Mouse (Mus musculus) hindbrain, embryonic 13.5 days (tissue): ENCODE results near the gene Fam107b. TPM values are rescaled to one million over a fixed set of nuclear protein-coding genes. Genes with fewer than 3 reads are reported as not detected.
A peak's percentile ranks its signal among the peaks of the same experiment; 100 is the strongest.

Experiments used
- ATAC-seq: fragments of 200-750 bp; cut with Nextera tagmentation; 2 replicates; pipeline ENCODE4 v1.8.0; 2017; ENCODE audit warnings: moderate TSS enrichment; ENCODE audit not compliant: low FRiP score
- H3K27ac ChIP-seq: fragments of 300-500 bp; sonication (generic); 2 replicates; pipeline ENCODE4 v1.5.1; 2015; ENCODE audit warnings: inconsistent platforms, mild to moderate bottlenecking, moderate library complexity
- H3K27me3 ChIP-seq: fragments of 300-500 bp; sonication (generic); 2 replicates; pipeline ENCODE4 v1.6.1; 2015; ENCODE audit warnings: mild to moderate bottlenecking, inconsistent platforms
- H3K36me3 ChIP-seq: fragments of 300-500 bp; sonication (generic); 2 replicates; pipeline ENCODE4 v1.6.1; 2015; ENCODE audit warnings: mild to moderate bottlenecking, inconsistent platforms
- H3K4me1 ChIP-seq: fragments of 300-500 bp; sonication (generic); replicated peaks from 2 replicates; pipeline ENCODE4 v1.6.1; 2015; ENCODE audit warnings: inconsistent platforms
- H3K4me2 ChIP-seq: fragments of 300-500 bp; sonication (generic); 2 replicates; pipeline ENCODE4 v1.6.1; 2015; ENCODE audit warnings: inconsistent platforms, mild to moderate bottlenecking, moderate library complexity
- H3K4me3 ChIP-seq: fragments of 300-500 bp; sonication (generic); 2 replicates; pipeline ENCODE4 v1.5.1; 2015; ENCODE audit warnings: mild to moderate bottlenecking, inconsistent platforms
- H3K9ac ChIP-seq: fragments of 300-500 bp; sonication (generic); 2 replicates; pipeline ENCODE4 v1.6.1; 2015; ENCODE audit warnings: mild to moderate bottlenecking, inconsistent platforms
- H3K9me3 ChIP-seq: fragments of 300-500 bp; sonication (generic); 2 replicates; pipeline ENCODE4 v1.6.1; 2016; ENCODE audit warnings: inconsistent platforms
- WGBS: fragments of 180-500 bp; shearing (Covaris S2); methylation state at CpG from one replicate; pipeline ENCODE4 v1.1.7; 2015; 5-methylcytosine and 5-hydroxymethylcytosine counted together
- polyA plus RNA-seq: library from polyadenylated mRNA; unstranded; fragments of >200 nt; fragmentation: Nextera tagmentation; extraction: Ambion mirVana; gene quantifications from 2 replicates; pipeline ENCODE4 v1.2.1, GENCODE M21; 2015

The Fam107b gene
- polyA plus RNA-seq, 1 experiment from 2014 or later = 37.5 TPM

- peak overlapping the region; percentile 40 for H3K27ac ChIP-seq
- 76% methylated on average over 3 of the region's 3 CpGs for WGBS
- no peaks in the 10 kb centered on the region for H3K27me3 ChIP-seq
Observed at GRCm38 (mm10) chr2:3740256-3740655, 170.0 kb downstream of the Fam107b start.

GRCm38 (mm10) chr2:3740670-3741069, 170.4 kb downstream of the Fam107b start:
- H3K4me3 ChIP-seq = no peak overlapping the region
- no peaks in the 10 kb centered on the region for H3K36me3 ChIP-seq
- 84% methylated on average over 4 of the region's 4 CpGs for WGBS
- no peak overlapping the region for H3K4me2 ChIP-seq
- peaks cover 60% of the 10 kb centered on the region for H3K4me1 ChIP-seq
- H3K27ac ChIP-seq = peak overlapping the region; percentile 40; the same call in 1 of the 2 replicates
- H3K9me3 ChIP-seq = no peaks in the 10 kb centered on the region
- H3K9ac ChIP-seq = no peak overlapping the region
- no peak for ATAC-seq
- H3K27me3 ChIP-seq = no peaks in the 10 kb centered on the region

More at GRCm38 (mm10) chr2:3740256-3740655, 170.0 kb downstream of the Fam107b start:
- H3K36me3 ChIP-seq = no peaks in the 10 kb centered on the region
- H3K4me3 ChIP-seq = no peak overlapping the region
- no peaks in the 10 kb centered on the region for H3K9me3 ChIP-seq
- ATAC-seq = no peak
- H3K4me2 ChIP-seq = no peak overlapping the region
- H3K9ac ChIP-seq = no peak overlapping the region
- peaks cover 60% of the 10 kb centered on the region for H3K4me1 ChIP-seq

DNA sequence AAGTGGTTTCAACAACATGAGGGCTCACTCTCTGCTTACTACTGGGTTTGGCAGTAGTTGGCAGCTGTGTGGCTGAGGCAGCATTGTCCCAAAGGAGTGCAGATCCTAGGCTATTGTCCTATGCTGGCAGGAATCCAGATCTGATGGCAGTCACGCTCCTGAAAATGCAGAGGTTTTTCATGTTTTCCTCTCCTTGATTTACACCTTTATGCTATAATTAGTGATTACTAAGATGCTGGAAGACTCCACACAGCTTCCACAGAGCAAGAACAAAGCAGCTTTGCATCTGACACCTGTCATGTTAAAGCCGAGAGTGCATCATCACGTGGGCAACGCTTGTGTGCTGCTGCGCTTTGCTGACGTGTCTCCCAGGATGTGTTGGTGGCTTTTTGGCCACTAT, 172.2 kb downstream of the Fam107b start:
- Histone ChIP-seq H3K4me2 (no peak overlapping the region), H3K27ac (peak overlapping the region; percentile 70), H3K4me3 (no peak overlapping the region), H3K9me3 (no peaks in the 10 kb centered on the region), H3K27me3 (no peaks in the 10 kb centered on the region), H3K36me3 (no peaks in the 10 kb centered on the region), H3K4me1 (peaks cover 58% of the 10 kb centered on the region), H3K9ac (no peak overlapping the region)
- ATAC-seq = no peak
- WGBS = 63% methylated on average over 6 of the region's 6 CpGs

GRCm38 (mm10) chr2:3745041-3745440, 174.8 kb downstream of the Fam107b start:
- peaks cover 45% of the 10 kb centered on the region for H3K4me1 ChIP-seq
- H3K27me3 ChIP-seq = no peaks in the 10 kb centered on the region
- H3K27ac ChIP-seq = no peak overlapping the region
- no peak overlapping the region for H3K4me3 ChIP-seq
- no peak overlapping the region for H3K9ac ChIP-seq
- H3K4me2 ChIP-seq = no peak overlapping the region
- no peaks in the 10 kb centered on the region for H3K36me3 ChIP-seq
- WGBS = 89% methylated on average over 3 of the region's 3 CpGs
- no peak for ATAC-seq
- H3K9me3 ChIP-seq = no peaks in the 10 kb centered on the region

- Histone ChIP-seq H3K36me3 (no peaks in the 10 kb centered on the region), H3K4me3 (no peak overlapping the region), H3K4me1 (peaks cover 38% of the 10 kb centered on the region), H3K9me3 (no peaks in the 10 kb centered on the region), H3K4me2 (no peak overlapping the region), H3K27ac (peak overlapping the region; percentile 10; the same call in 1 of the 2 replicates), H3K27me3 (no peaks in the 10 kb centered on the region), H3K9ac (no peak overlapping the region)
- ATAC-seq = no peak
- 92% methylated on average over 13 of the region's 13 CpGs for WGBS
Observed at GRCm38 (mm10) chr2:3745910-3746606, 175.8 kb downstream of the Fam107b start.

- Histone ChIP-seq H3K4me3 (no peak overlapping the region), H3K27ac (no peak overlapping the region), H3K36me3 (no peaks in the 10 kb centered on the region), H3K27me3 (no peaks in the 10 kb centered on the region), H3K4me1 (peaks cover 39% of the 10 kb centered on the region), H3K9me3 (no peaks in the 10 kb centered on the region), H3K4me2 (no peak overlapping the region), H3K9ac (no peak overlapping the region)
- 77% methylated on average over 12 of the region's 12 CpGs for WGBS
- ATAC-seq = no peak
Observed at GRCm38 (mm10) chr2:3748714-3749503, 178.6 kb downstream of the Fam107b start.

DNA sequence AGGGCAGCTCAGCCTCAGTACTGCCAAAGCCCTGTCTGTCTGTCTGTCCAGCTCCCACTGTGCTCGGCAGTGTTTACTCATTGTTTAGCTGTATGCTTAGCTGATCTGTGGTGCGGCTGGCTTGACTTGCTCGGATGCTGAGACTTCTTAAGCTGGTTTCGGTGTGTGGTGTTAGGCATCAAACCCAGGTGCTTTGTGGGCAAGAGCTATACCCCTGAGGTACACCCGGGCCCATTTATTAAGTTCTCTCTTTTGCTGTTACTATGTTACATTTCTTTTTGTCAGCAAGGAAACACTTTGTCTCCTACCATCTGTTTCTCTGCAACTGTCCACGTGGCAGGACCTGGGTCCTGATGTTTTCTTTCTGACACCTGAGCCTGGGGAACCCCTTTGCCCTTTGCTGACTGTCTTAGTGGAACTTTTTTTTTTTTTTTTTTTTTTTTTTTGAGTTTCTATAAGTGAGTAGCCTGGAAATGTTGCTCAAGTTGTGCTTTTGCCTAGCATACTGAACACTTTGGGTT, 179.3 kb downstream of the Fam107b start:
- Histone ChIP-seq H3K4me1 (peaks cover 40% of the 10 kb centered on the region), H3K9ac (no peak overlapping the region), H3K27me3 (no peaks in the 10 kb centered on the region), H3K9me3 (no peaks in the 10 kb centered on the region), H3K36me3 (no peaks in the 10 kb centered on the region), H3K27ac (no peak overlapping the region), H3K4me2 (no peak overlapping the region), H3K4me3 (no peak overlapping the region)
- 74% methylated on average over 6 of the region's 6 CpGs for WGBS
- no peak for ATAC-seq

- H3K27me3 ChIP-seq = no peaks in the 10 kb centered on the region
- H3K36me3 ChIP-seq = no peaks in the 10 kb centered on the region
- no peak overlapping the region for H3K27ac ChIP-seq
- peaks cover 46% of the 10 kb centered on the region for H3K4me1 ChIP-seq
- 88% methylated on average over 9 of the region's 9 CpGs for WGBS
- no peak overlapping the region for H3K4me3 ChIP-seq
- H3K9ac ChIP-seq = no peak overlapping the region
- no peaks in the 10 kb centered on the region for H3K9me3 ChIP-seq
- H3K4me2 ChIP-seq = no peak overlapping the region
- no peak for ATAC-seq
Observed at GRCm38 (mm10) chr2:3750126-3750525, 179.8 kb downstream of the Fam107b start.

DNA sequence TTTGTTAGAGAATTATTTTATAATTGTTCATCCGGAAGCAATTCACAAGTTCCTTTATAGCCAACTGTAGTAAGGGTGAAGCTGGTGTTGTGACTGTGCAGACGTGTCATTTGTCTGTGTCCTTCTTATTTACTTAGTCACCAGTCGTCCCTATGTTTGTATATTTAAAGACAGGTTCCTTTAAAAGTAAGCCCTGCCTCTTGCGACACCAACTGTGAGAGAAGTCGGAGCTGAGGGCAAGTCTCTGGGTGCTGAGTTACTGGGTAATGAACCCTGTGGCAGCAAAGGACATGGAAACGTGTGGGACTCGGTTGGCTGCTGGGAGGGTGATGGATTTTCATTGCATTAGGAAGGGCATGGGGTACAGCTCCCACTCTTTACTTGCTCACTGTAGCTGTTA, 182.1 kb downstream of the Fam107b start:
- H3K9ac ChIP-seq = no peak overlapping the region
- 63% methylated on average over 7 of the region's 7 CpGs for WGBS
- H3K27ac ChIP-seq = no peak overlapping the region
- no peak overlapping the region for H3K4me3 ChIP-seq
- no peaks in the 10 kb centered on the region for H3K9me3 ChIP-seq
- peaks cover 57% of the 10 kb centered on the region for H3K4me1 ChIP-seq
- H3K27me3 ChIP-seq = no peaks in the 10 kb centered on the region
- no peaks in the 10 kb centered on the region for H3K36me3 ChIP-seq
- H3K4me2 ChIP-seq = no peak overlapping the region
- no peak for ATAC-seq

- Histone ChIP-seq H3K4me3 (no peak overlapping the region), H3K4me2 (no peak overlapping the region), H3K36me3 (no peaks in the 10 kb centered on the region), H3K4me1 (peaks cover 57% of the 10 kb centered on the region), H3K9me3 (no peaks in the 10 kb centered on the region), H3K27ac (no peak overlapping the region), H3K27me3 (no peaks in the 10 kb centered on the region), H3K9ac (no peak overlapping the region)
- no peak for ATAC-seq
- WGBS = 92% methylated on average over 5 of the region's 5 CpGs
Observed at GRCm38 (mm10) chr2:3752893-3753292, 182.6 kb downstream of the Fam107b start.

DNA sequence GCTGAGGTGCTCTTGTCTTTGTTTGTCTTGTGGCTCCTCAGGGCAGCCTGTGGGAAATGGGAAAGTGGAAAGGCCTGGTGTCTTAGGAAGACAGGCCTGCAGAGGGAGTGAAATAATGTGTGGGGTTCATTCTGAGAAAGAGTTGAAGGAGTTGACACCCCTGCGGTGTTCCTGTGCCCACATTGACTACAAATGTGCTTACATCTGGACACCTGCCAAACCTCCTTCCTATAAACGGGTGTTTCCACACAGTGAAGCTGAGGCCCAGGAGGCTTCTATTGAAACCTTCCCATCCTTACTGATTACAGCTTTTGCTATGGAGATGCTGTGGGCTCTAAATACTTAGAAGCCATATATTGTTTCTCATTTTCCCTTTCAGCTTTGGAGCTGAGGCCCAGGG, 183.5 kb downstream of the Fam107b start:
- H3K4me2 ChIP-seq = no peak overlapping the region
- no peaks in the 10 kb centered on the region for H3K36me3 ChIP-seq
- WGBS = 38% methylated on average over 2 of the region's 2 CpGs
- peak overlapping the region; percentile 66 for H3K27ac ChIP-seq
- H3K4me3 ChIP-seq = no peak overlapping the region
- H3K4me1 ChIP-seq = peaks cover 56% of the 10 kb centered on the region
- H3K9me3 ChIP-seq = no peaks in the 10 kb centered on the region
- H3K9ac ChIP-seq = no peak overlapping the region
- H3K27me3 ChIP-seq = no peaks in the 10 kb centered on the region
- ATAC-seq = 0 out of 2 replicates have a peak, but pooled peaks have one; percentile 16

GRCm38 (mm10) chr2:3755936-3756335, 185.6 kb downstream of the Fam107b start:
- Histone ChIP-seq H3K4me3 (no peak overlapping the region), H3K9ac (no peak overlapping the region), H3K36me3 (no peaks in the 10 kb centered on the region), H3K27ac (no peak overlapping the region), H3K9me3 (no peaks in the 10 kb centered on the region), H3K4me2 (no peak overlapping the region), H3K4me1 (peaks cover 47% of the 10 kb centered on the region), H3K27me3 (no peaks in the 10 kb centered on the region)
- WGBS = 80% methylated on average over 5 of the region's 5 CpGs
- ATAC-seq = no peak
